Mouse (Mus musculus) CH12.LX (cell line): ENCODE data around the gene Calhm2.

Experiments used
- BHLHE40 ChIP-seq: IDR thresholded peaks from 2 replicates; pipeline ENCODE4 v1.6.1; 2011; ENCODE audit warnings: mild to moderate bottlenecking, low read depth, low read length, improper control_type of control experiment
- CHD1 ChIP-seq: IDR thresholded peaks from 2 replicates; pipeline ENCODE4 v1.6.1; 2012; ENCODE audit warnings: low read depth, low read length, improper control_type of control experiment, inconsistent platforms
- CHD2 ChIP-seq: IDR thresholded peaks from 2 replicates; pipeline ENCODE4 v1.6.1; 2011; ENCODE audit warnings: low read length, improper control_type of control experiment
- CTCF ChIP-seq, 2 experiments: IDR thresholded peaks in 1 of 2; conservative IDR thresholded peaks in 1 of 2; 2 replicates each; pipeline ENCODE4 v1.5.1; 2011 to 2012; ENCODE audit warnings: low read depth in 2 of 2, low read length in 2 of 2, improper control_type of control experiment in 1 of 2, inconsistent platforms in 1 of 2, mild to moderate bottlenecking in 1 of 2, moderate library complexity in 1 of 2
- E2F4 ChIP-seq: IDR thresholded peaks from 2 replicates; pipeline ENCODE4 v1.6.1; 2011; ENCODE audit warnings: low read depth, low read length, improper control_type of control experiment; ENCODE audit not compliant: insufficient replicate concordance
- EP300 ChIP-seq: IDR thresholded peaks from 2 replicates; pipeline ENCODE4 v1.6.1; 2011; ENCODE audit warnings: low read length, improper control_type of control experiment
- IRF4 ChIP-seq: IDR thresholded peaks from 2 replicates; pipeline ENCODE4 v1.6.1; 2014; ENCODE audit warnings: low read depth, mild to moderate bottlenecking, inconsistent platforms, low read length, improper control_type of control experiment
- MAZ ChIP-seq: IDR thresholded peaks from 2 replicates; pipeline ENCODE4 v1.6.1; 2012; ENCODE audit warnings: low read depth, mild to moderate bottlenecking, inconsistent platforms, low read length, improper control_type of control experiment, moderate library complexity
- MXI1 ChIP-seq: IDR thresholded peaks from 2 replicates; pipeline ENCODE4 v1.6.1; 2011; ENCODE audit warnings: mild to moderate bottlenecking, low read depth, low read length, improper control_type of control experiment
- POLR2A ChIP-seq: IDR thresholded peaks from 2 replicates; pipeline ENCODE4 v1.6.1; 2011; ENCODE audit warnings: low read depth, mild to moderate bottlenecking, improper control_type of control experiment, low read length
- SIN3A ChIP-seq: IDR thresholded peaks from 2 replicates; pipeline ENCODE4 v1.6.1; 2012; ENCODE audit warnings: low read length, improper control_type of control experiment, inconsistent platforms
- USF2 ChIP-seq: conservative IDR thresholded peaks from 2 replicates; pipeline ENCODE4 v1.6.1; 2011; ENCODE audit warnings: low read depth, low read length, improper control_type of control experiment
- ZNF384 ChIP-seq: IDR thresholded peaks from 2 replicates; pipeline ENCODE4 v1.6.1; 2012; ENCODE audit warnings: low read depth, low read length, improper control_type of control experiment, inconsistent platforms

DNA sequence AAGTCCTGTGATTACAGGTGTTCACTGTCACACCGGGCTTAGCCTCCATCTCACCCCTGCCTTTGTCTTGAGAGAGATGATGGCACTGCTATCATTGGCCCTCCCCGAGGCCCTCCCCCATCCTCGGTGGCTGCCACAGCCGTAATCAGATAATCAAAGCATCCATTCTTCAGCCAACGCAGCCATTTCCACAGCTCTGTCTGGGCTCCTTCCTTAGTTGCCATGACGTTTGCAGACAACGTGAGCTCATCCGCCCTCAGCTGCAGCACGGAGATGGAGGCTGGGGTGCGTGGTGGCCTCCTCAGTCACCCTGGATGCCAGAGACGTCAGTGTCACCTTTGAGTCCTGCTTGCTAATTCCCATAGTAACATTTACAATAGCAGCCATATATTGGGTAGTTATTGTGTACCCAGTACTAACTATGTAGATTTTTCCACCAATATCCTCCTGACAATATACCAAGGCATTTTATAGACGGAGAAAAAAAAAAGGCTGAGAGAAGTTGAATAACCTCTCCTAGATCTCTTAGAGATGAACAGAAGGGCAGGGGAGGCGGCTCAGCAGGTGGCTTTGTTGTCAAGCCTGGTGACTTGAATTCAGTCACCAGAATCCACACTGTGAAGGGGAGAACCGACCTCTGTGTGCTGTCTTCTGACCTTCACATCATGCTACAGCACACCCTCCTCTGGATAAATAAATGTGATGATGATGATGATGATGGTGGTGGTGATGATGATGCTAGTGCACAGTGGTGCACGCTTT, 48.6 kb upstream of the Calhm2 start:
- no peak for TF ChIP-seq ZNF384
- no peak for TF ChIP-seq POLR2A
- TF ChIP-seq CTCF (conservative IDR thresholded peaks at IDR 0.05 in 1 of 2, IDR thresholded peaks at IDR 0.05 in 1 of 2; ENCODE audit: low read depth in 2 of 2, low read length in 2 of 2), result no peak
- no peak for TF ChIP-seq MXI1
- no peak for TF ChIP-seq USF2
- no peak for TF ChIP-seq MAZ
- no peak for TF ChIP-seq E2F4
- no peak for TF ChIP-seq EP300
- no peak for TF ChIP-seq SIN3A
- TF ChIP-seq CHD2, result no peak
- TF ChIP-seq IRF4, result no peak
- no peak for TF ChIP-seq BHLHE40
- TF ChIP-seq CHD1, result no peak
